Mouse (Mus musculus) heart, postnatal 0 days (tissue): ENCODE measurements around the gene Olfr1221.

Experiments
- CTCF ChIP-seq: IDR thresholded peaks from 2 replicates; pipeline ENCODE4 v1.5.1; 2016; ENCODE audit warnings: antibody characterized with exemption, control low read depth, low read depth
- EP300 ChIP-seq: IDR thresholded peaks from 2 replicates; pipeline ENCODE4 v1.6.1; 2016; ENCODE audit warnings: antibody characterized with exemption, low read depth

- TF ChIP-seq CTCF (no peak), EP300 (no peak)
Measured at GRCm38 (mm10) chr2:89083413-89083812, 33.7 kb downstream of the Olfr1221 start, which contains the start of gene Olfr1219.
